Mouse (Mus musculus): ENCODE results near the gene Coq8a. TPM values are rescaled to one million over a fixed set of nuclear protein-coding genes. Genes with fewer than 3 reads are reported as not detected.

Gene Coq8a
- polyA plus RNA-seq, 1 experiment = 51.2 TPM

DNA sequence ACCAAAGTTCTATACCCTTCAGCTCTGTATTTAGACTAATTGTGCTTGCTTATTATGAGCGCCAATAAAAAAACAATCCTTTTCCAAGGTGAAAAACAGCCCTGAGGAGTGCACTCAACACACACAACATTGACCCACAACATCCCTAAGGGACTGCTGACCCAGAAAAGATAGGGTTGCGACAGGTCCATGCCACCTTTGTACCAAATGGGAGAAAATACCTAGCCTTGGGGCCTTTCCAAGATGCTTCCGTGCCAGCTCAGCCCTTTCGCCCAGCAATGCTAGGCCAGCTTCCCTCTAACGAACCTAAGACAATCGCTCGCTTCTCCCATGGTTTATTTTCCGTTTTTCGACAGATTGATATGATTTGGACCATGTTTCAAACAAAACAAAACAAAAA is 2.9 kb downstream of the Coq8a start:
- TF ChIP-seq POLR2A (IDR thresholded peaks at IDR 0.05; ENCODE audit: borderline replicate concordance, insufficient read depth, low read length) (no peak), CTCF (IDR thresholded peaks at IDR 0.05; ENCODE audit: borderline replicate concordance, insufficient read depth, low read depth, low read length) (no peak)
- H3K27ac ChIP-seq (ENCODE audit: insufficient read depth, low read length) = peak overlapping the region; percentile 62; the same call in 1 of the 2 replicates
- peak in 1 of 2 experiments; percentile 33 for DNase-seq
- H3K4me3 ChIP-seq (replicated peaks; ENCODE audit: insufficient read depth, low read depth, low read length) = no peak overlapping the region
- H3K4me1 ChIP-seq (ENCODE audit: control insufficient read depth, insufficient read depth, low read length) = peaks cover 22% of the 10 kb centered on the region
- WGBS = 81% methylated on average over 9 of the region's 9 CpGs
- no peaks in the 10 kb centered on the region for H3K27me3 ChIP-seq (ENCODE audit: control insufficient read depth, insufficient read depth, low read length)

DNA sequence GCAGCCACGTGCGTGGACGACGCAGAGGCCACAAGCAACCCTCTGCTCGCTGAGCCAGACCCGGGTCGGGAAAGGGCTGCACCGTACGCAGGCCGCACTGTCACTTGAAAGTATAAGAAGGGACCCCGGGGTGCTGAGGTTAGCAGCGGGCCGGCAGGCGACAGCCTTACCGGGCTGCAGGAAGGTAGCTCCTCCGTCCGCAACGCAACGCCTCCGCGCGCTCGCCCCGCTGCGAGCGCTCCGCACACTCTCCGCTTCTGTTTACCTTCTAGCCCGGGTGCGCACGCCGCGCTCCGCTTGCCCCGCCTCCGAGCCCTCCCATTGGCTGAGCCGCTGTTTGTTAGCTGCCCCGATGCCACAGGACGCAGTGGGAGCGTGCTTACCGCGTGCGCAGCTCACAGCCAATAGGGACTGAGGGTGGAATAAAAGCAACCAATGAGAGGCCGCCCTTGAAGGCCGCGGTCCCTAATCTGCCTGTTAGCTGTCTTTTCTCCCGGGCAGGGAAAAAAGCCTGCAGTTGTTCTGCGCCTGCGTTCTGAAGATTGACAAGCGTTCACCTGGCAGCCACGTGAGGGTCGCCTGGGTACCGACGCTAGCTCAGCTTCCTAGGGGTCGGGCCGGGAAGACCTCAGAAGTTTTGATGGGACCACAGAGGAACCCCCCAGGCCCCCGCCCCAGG is 3.6 kb downstream of the Coq8a start:
- WGBS = under 1% methylated on average over 57 of the region's 57 CpGs
- Histone ChIP-seq H3K27ac (ENCODE audit: insufficient read depth, low read length) (peak overlapping the region; percentile 62), H3K4me1 (ENCODE audit: control insufficient read depth, insufficient read depth, low read length) (peaks cover 29% of the 10 kb centered on the region), H3K4me3 (replicated peaks; ENCODE audit: insufficient read depth, low read depth, low read length) (peak overlapping the region; percentile 81), H3K27me3 (ENCODE audit: control insufficient read depth, insufficient read depth, low read length) (no peaks in the 10 kb centered on the region)
- no peak for TF ChIP-seq CTCF (IDR thresholded peaks at IDR 0.05; ENCODE audit: borderline replicate concordance, insufficient read depth, low read depth, low read length)
- TF ChIP-seq POLR2A (IDR thresholded peaks at IDR 0.05; ENCODE audit: borderline replicate concordance, insufficient read depth, low read length) = peak; percentile 90
- peak; percentile 98 to 99 for DNase-seq

DNA sequence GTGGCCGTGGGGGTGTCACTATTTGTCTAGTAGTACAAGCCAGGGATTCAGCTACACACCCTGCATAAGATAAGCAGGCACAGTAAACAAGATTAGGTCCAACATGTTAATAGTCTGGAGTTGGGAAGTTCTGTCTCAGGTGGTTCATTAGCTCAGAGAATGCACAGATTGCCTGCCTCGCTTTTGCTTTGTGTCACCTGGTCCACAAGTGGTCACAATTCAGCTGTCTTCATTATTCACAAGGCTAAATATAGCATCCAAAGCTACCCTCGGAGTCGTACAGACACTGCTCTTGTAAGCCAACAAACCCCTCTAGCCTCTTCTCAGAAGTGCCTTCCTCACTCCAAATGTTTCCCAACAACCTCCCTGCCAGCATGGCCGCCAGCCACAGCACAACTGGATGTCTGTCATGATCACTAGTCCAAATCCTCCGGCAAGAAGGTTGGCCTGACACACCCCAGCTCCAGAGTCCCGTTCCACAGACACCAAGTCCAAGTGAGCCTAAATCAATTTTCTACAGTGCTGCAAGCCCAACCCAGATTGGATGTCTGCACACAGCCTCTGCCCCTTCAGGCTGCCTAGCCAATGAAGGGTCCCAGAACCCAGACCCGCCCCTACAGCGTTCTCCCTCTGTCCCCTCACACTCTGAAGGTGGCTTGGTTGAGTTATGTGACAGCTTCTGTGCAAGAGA is 4.5 kb downstream of the Coq8a start:
- Histone ChIP-seq H3K4me3 (replicated peaks; ENCODE audit: insufficient read depth, low read depth, low read length) (peak overlapping the region; percentile 81), H3K4me1 (ENCODE audit: control insufficient read depth, insufficient read depth, low read length) (peaks cover 34% of the 10 kb centered on the region), H3K27ac (ENCODE audit: insufficient read depth, low read length) (no peak overlapping the region; the same call in 1 of the 2 replicates), H3K27me3 (ENCODE audit: control insufficient read depth, insufficient read depth, low read length) (no peaks in the 10 kb centered on the region)
- peak; percentile 43 to 47 for DNase-seq
- WGBS = 9% methylated on average over 9 of the region's 9 CpGs
- TF ChIP-seq POLR2A (IDR thresholded peaks at IDR 0.05; ENCODE audit: borderline replicate concordance, insufficient read depth, low read length) = no peak
- TF ChIP-seq CTCF (IDR thresholded peaks at IDR 0.05; ENCODE audit: borderline replicate concordance, insufficient read depth, low read depth, low read length) = no peak

- no peaks in the 10 kb centered on the region for H3K27me3 ChIP-seq (ENCODE audit: control insufficient read depth, insufficient read depth, low read length)
- no peak overlapping the region for H3K4me3 ChIP-seq (replicated peaks; ENCODE audit: insufficient read depth, low read depth, low read length)
- TF ChIP-seq POLR2A (IDR thresholded peaks at IDR 0.05; ENCODE audit: borderline replicate concordance, insufficient read depth, low read length) (no peak), CTCF (IDR thresholded peaks at IDR 0.05; ENCODE audit: borderline replicate concordance, insufficient read depth, low read depth, low read length) (no peak)
- no peak overlapping the region for H3K27ac ChIP-seq (ENCODE audit: insufficient read depth, low read length)
- 85% methylated on average over 9 of the region's 9 CpGs for WGBS
- peaks cover 35% of the 10 kb centered on the region for H3K4me1 ChIP-seq (ENCODE audit: control insufficient read depth, insufficient read depth, low read length)
- DNase-seq = no peak
Measured at GRCm38 (mm10) chr1:180194048-180194447, 5.4 kb downstream of the Coq8a start.

GRCm38 (mm10) chr1:180193391-180193935 is 5.9 kb downstream of the Coq8a start:
- Histone ChIP-seq H3K4me1 (ENCODE audit: control insufficient read depth, insufficient read depth, low read length) (peaks cover 38% of the 10 kb centered on the region), H3K27me3 (ENCODE audit: control insufficient read depth, insufficient read depth, low read length) (no peaks in the 10 kb centered on the region), H3K27ac (ENCODE audit: insufficient read depth, low read length) (no peak overlapping the region), H3K4me3 (replicated peaks; ENCODE audit: insufficient read depth, low read depth, low read length) (no peak overlapping the region)
- 77% methylated on average over 8 of the region's 8 CpGs for WGBS
- DNase-seq = no peak
- no peak for TF ChIP-seq POLR2A (IDR thresholded peaks at IDR 0.05; ENCODE audit: borderline replicate concordance, insufficient read depth, low read length)

- Histone ChIP-seq H3K27ac (ENCODE audit: insufficient read depth, low read length) (no peak overlapping the region), H3K4me1 (ENCODE audit: control insufficient read depth, insufficient read depth, low read length) (peaks cover 38% of the 10 kb centered on the region), H3K4me3 (replicated peaks; ENCODE audit: insufficient read depth, low read depth, low read length) (no peak overlapping the region), H3K27me3 (ENCODE audit: control insufficient read depth, insufficient read depth, low read length) (no peaks in the 10 kb centered on the region)
- TF ChIP-seq CTCF (IDR thresholded peaks at IDR 0.05; ENCODE audit: borderline replicate concordance, insufficient read depth, low read depth, low read length) = no peak
- no peak for TF ChIP-seq POLR2A (IDR thresholded peaks at IDR 0.05; ENCODE audit: borderline replicate concordance, insufficient read depth, low read length)
- 63% methylated on average over 4 of the region's 4 CpGs for WGBS
- DNase-seq = no peak
Measured at GRCm38 (mm10) chr1:180192866-180193265, 6.5 kb downstream of the Coq8a start.

- no peak for DNase-seq
- TF ChIP-seq CTCF (IDR thresholded peaks at IDR 0.05; ENCODE audit: borderline replicate concordance, insufficient read depth, low read depth, low read length) (no peak), POLR2A (IDR thresholded peaks at IDR 0.05; ENCODE audit: borderline replicate concordance, insufficient read depth, low read length) (no peak)
- no peak overlapping the region for H3K4me3 ChIP-seq (replicated peaks; ENCODE audit: insufficient read depth, low read depth, low read length)
- peaks cover 38% of the 10 kb centered on the region for H3K4me1 ChIP-seq (ENCODE audit: control insufficient read depth, insufficient read depth, low read length)
- no peak overlapping the region for H3K27ac ChIP-seq (ENCODE audit: insufficient read depth, low read length)
- H3K27me3 ChIP-seq (ENCODE audit: control insufficient read depth, insufficient read depth, low read length) = no peaks in the 10 kb centered on the region
- 15% methylated on average over 7 of the region's 7 CpGs for WGBS
Measured at GRCm38 (mm10) chr1:180191651-180192220, 7.7 kb downstream of the Coq8a start.
